Comparison of ENCODE assay signal across 12 mouse cellular contexts in the genomic region with DNA sequence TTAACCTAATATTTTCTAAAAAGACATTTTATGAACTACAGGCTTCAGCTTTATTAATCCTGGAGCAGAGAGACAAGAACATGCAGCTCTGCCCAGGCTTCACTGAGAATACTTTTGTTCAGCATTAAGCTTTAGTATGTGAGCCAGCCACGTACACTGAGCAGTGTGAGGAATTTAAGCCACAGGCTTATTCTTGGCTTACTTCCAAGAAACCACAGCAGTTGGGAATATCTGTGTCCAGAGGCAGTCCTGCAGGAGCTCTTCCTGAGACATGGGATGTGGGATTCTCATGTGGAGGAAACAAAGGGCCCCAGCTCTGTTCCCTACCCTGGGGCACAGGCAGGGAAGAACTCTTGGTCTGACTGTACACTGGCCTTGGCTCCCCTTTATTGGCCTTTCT. TPM values are rescaled to one million over a fixed set of nuclear protein-coding genes. Genes with fewer than 3 reads are reported as not detected.
DNase-seq lines count a peak whose midpoint lies in the region; ATAC-seq lines count a peak whose summit lies in the region.
"Had no signal": no experiment of that assay in that cellular context is flagged by ENCODE, and none has a peak within 500 bp of the region (broad histone marks: within the 10 kb centered on the region; RNA-seq: fewer than 3 reads in every experiment).

No protein-coding gene starts in this region.

- peak; percentile 76; the same call in 1 of the 2 replicates for ATAC-seq in limb, embryonic 12.5 days (ENCODE audit: insufficient number of reproducible peaks, insufficient read depth, low FRiP score, low TSS enrichment, low read depth)
- peak; percentile 75 for ATAC-seq in limb, embryonic 13.5 days (ENCODE audit: low FRiP score, low read depth)
- no peak for ATAC-seq in megakaryocyte, adult 5-6 weeks (ENCODE audit: poor library complexity, severe bottlenecking)
- ATAC-seq: activated CD4-positive, CD25-positive, alpha-beta regulatory T cell, adult 4 months; forebrain, embryonic 16.5 days; inflammation-experienced regulatory T-cells, adult 6 months; midbrain, embryonic 16.5 days had no signal

- H3K9me3 ChIP-seq in limb, embryonic 12.5 days = no peaks in the 10 kb centered on the region
- H3K9me3 ChIP-seq in limb, embryonic 10.5 days (replicated peaks) = no peaks in the 10 kb centered on the region
- no peaks in the 10 kb centered on the region for H3K9me3 ChIP-seq in limb, embryonic 13.5 days

- no peak overlapping the region for H3K4me3 ChIP-seq in limb, embryonic 12.5 days (replicated peaks)
- no peak overlapping the region for H3K4me3 ChIP-seq in limb, embryonic 10.5 days
- H3K4me3 ChIP-seq in limb, embryonic 13.5 days = no peak overlapping the region

- DNase-seq in heart, adult 18-20 months = peak; percentile 38
- DNase-seq in heart, adult 11 months = no peak
- DNase-seq in limb, embryonic 10.5 days (ENCODE audit: low spot score) = no peak
- DNase-seq in adipocyte (ENCODE audit: low spot score) = peak; percentile 74
- DNase-seq in spleen, postnatal 14 days (ENCODE audit: low spot score in 2 of 2) = no peak

- no peaks in the 10 kb centered on the region for H3K36me3 ChIP-seq in limb, embryonic 12.5 days
- no peaks in the 10 kb centered on the region for H3K36me3 ChIP-seq in limb, embryonic 10.5 days
- H3K36me3 ChIP-seq in limb, embryonic 13.5 days = no peaks in the 10 kb centered on the region

- WGBS in limb, embryonic 12.5 days = 13% methylated on average over 1 of the region's 1 CpGs
- 81% methylated on average over 1 of the region's 1 CpGs for WGBS in limb, embryonic 10.5 days
- WGBS in limb, embryonic 13.5 days = 3% methylated on average over 1 of the region's 1 CpGs

- no peaks in the 10 kb centered on the region; the same call in 1 of the 2 replicates for H3K27me3 ChIP-seq in limb, embryonic 12.5 days
- peaks cover 12% of the 10 kb centered on the region; the same call in 1 of the 2 replicates for H3K27me3 ChIP-seq in limb, embryonic 10.5 days (ENCODE audit: low read depth, poor library complexity, severe bottlenecking)
- no peaks in the 10 kb centered on the region; the same call in 1 of the 2 replicates for H3K27me3 ChIP-seq in limb, embryonic 13.5 days

- H3K27ac ChIP-seq in limb, embryonic 12.5 days = peak overlapping the region; percentile 67; the same call in 1 of the 2 replicates
- H3K27ac ChIP-seq in limb, embryonic 10.5 days = no peak overlapping the region
- H3K27ac ChIP-seq in limb, embryonic 13.5 days = peak overlapping the region; percentile 39; the same call in 1 of the 2 replicates

- H3K9ac ChIP-seq in limb, embryonic 12.5 days (replicated peaks) = no peak overlapping the region
- no peak overlapping the region for H3K9ac ChIP-seq in limb, embryonic 13.5 days

- H3K4me2 ChIP-seq in limb, embryonic 12.5 days = no peak overlapping the region
- H3K4me2 ChIP-seq in limb, embryonic 13.5 days (replicated peaks) = no peak overlapping the region

- H3K4me1 ChIP-seq in limb, embryonic 12.5 days (replicated peaks) = peaks cover 31% of the 10 kb centered on the region
- peaks cover 8% of the 10 kb centered on the region for H3K4me1 ChIP-seq in limb, embryonic 10.5 days
- peaks cover 41% of the 10 kb centered on the region for H3K4me1 ChIP-seq in limb, embryonic 13.5 days

RNA-seq across cellular contexts. Expression of a gene that starts 57.1 kb away (rescaled TPM):
- total RNA-seq in heart, adult 18-20 months (2021) = 10 to 100 TPM; 39.3 to 40.0 TPM
- polyA plus RNA-seq in limb, embryonic 12.5 days (2016; fragmentation: Nextera tagmentation; extraction: Ambion mirVana) = 42.9 and 44.1 TPM in 2 replicates
- polyA plus RNA-seq in limb, embryonic 10.5 days (2016; fragmentation: Nextera tagmentation; extraction: Ambion mirVana) = 31.1 and 36.9 TPM in 2 replicates
- polyA plus RNA-seq in limb, embryonic 13.5 days (2015; fragmentation: Nextera tagmentation; extraction: Ambion mirVana) = 44.3 and 47.0 TPM in 2 replicates
- total RNA-seq in megakaryocyte, adult 5-6 weeks (2015) = 60.8 and 65.3 TPM in 2 replicates
- total RNA-seq in megakaryocyte, adult 5-6 weeks (2017) = 17.1 and 25.8 TPM in 2 replicates

Comparison
In these comparisons a context has a peak if more than half of its experiments do, and no peak if none do; other contexts are left out.
1. DNase-seq: peak in heart, adult 18-20 months (2 of 2) and adipocyte (single experiment); none in heart, adult 11 months (single experiment), limb, embryonic 10.5 days (single experiment) and spleen, postnatal 14 days (0 of 2).